Mouse (Mus musculus): ENCODE data around the gene Clba1. TPM values are rescaled to one million over a fixed set of nuclear protein-coding genes. Genes with fewer than 3 reads are reported as not detected.
A peak's percentile ranks its signal among the peaks of the same experiment; 100 is the strongest.

Clba1 gene
- 3.4 and 4.1 TPM in 2 replicates for polyA plus RNA-seq (2015; fragmentation: Nextera tagmentation; extraction: Ambion mirVana)

- Histone ChIP-seq H3K27ac (ENCODE audit: low read length) (no peak within 1 kb of the TSS), H3K27me3 (replicated peaks; ENCODE audit: control insufficient read depth, insufficient read depth, low read length) (no peaks in the 10 kb centered on the region; the same call in 1 of the 2 replicates), H3K9me3 (ENCODE audit: control insufficient read depth, low read length) (no peaks in the 10 kb centered on the region), H3K9ac (ENCODE audit: low read depth, low read length) (peak within 1 kb of the TSS; percentile 54), H3K4me3 (ENCODE audit: low read length) (peak within 1 kb of the TSS; percentile 71), H3K36me3 (ENCODE audit: control insufficient read depth, insufficient read depth, low read length) (no peaks in the 10 kb centered on the region), H3K4me1 (ENCODE audit: control insufficient read depth, insufficient read depth, low read length) (peaks cover 11% of the 10 kb centered on the region), H3K4me2 (ENCODE audit: low read depth, low read length) (peak within 1 kb of the TSS; percentile 98)
- under 1% methylated on average over 64 of the region's 64 CpGs for WGBS
- ATAC-seq: peak; percentile 96
Observed at GRCm38 (mm10) chr12:112808587-112809364, at the start of gene Clba1. Gene Clba1, plus strand, starts transcription at chr12:112808937.

DNA sequence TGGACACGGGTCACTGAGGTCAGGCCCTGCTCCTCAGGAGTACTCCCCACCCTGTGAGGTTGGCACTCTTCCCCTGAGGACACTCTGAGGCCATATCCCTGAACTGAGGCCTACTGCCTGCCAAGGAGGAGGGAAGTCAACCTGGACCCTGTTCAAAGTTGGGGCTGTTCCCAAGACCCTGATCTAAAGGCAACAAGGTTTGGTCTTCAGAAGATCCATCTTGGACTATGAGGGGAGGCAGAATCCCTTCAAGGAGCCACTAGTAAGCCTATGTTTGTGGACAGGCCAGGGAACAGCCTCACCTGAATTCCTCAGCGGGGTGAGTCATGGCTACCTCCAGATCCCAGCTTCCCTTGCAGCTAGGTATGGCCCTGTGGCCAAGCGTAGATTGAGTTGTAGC lies 49.3 kb upstream of the Clba1 start:
- Histone ChIP-seq H3K4me3 (ENCODE audit: low read length) (no peak overlapping the region), H3K27me3 (replicated peaks; ENCODE audit: control insufficient read depth, insufficient read depth, low read length) (no peaks in the 10 kb centered on the region), H3K9me3 (ENCODE audit: control insufficient read depth, low read length) (no peaks in the 10 kb centered on the region), H3K36me3 (ENCODE audit: control insufficient read depth, insufficient read depth, low read length) (no peaks in the 10 kb centered on the region), H3K27ac (ENCODE audit: low read length) (no peak overlapping the region), H3K4me1 (ENCODE audit: control insufficient read depth, insufficient read depth, low read length) (no peaks in the 10 kb centered on the region), H3K9ac (ENCODE audit: low read depth, low read length) (no peak overlapping the region), H3K4me2 (ENCODE audit: low read depth, low read length) (no peak overlapping the region)
- WGBS: 76% methylated on average over 3 of the region's 3 CpGs
- no peak for ATAC-seq

DNA sequence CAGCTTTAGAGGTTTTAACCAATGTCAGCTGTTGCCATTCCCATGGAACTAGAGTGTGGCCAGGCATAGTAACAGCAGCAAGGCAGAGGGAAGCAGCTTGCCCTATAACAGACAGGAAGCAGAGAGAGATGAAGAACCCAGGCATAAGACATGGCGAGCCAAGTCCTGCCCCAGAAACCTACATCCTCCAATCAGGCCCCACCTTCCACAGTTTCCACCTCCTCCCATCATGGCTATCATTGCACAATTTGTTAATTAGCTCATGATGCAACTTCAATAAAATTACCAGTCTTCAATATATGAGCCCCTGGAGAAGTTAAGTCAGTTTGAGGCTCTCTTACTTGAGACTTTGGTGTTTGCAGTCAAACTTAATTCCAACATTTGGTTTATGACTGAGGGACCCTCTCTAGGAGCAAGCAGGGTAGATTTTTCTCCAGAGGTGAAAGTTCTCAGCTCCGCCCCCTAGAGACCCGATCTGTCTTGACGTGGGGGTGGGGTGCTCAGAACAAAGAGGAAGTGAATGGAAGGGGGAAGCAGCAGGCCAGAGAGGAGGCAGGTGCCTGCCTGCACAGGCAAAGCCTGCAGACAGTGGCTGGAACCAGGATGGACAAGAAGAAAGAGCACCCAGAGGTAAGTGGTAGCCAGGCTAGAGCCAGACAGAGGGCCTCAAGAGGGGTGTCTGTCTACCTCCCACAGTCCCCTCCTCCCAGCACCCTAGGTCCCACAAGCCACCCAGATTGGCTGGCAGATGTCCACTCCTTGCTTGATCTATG lies 48.4 kb upstream of the Clba1 start, which contains the start of gene Pld4:
Pld4 (plus strand) TSS at position 502 of the 773 bp plus-strand sequence.
- no peak for ATAC-seq
- Histone ChIP-seq H3K4me3 (ENCODE audit: low read length) (0 out of 2 replicates have a peak within 1 kb of the TSS, but pooled peaks have one; percentile 16), H3K9ac (ENCODE audit: low read depth, low read length) (no peak within 1 kb of the TSS), H3K4me2 (ENCODE audit: low read depth, low read length) (no peak within 1 kb of the TSS), H3K27ac (ENCODE audit: low read length) (no peak within 1 kb of the TSS), H3K36me3 (ENCODE audit: control insufficient read depth, insufficient read depth, low read length) (no peaks in the 10 kb centered on the region), H3K9me3 (ENCODE audit: control insufficient read depth, low read length) (no peaks in the 10 kb centered on the region), H3K27me3 (replicated peaks; ENCODE audit: control insufficient read depth, insufficient read depth, low read length) (no peaks in the 10 kb centered on the region), H3K4me1 (ENCODE audit: control insufficient read depth, insufficient read depth, low read length) (no peaks in the 10 kb centered on the region)
- 35% methylated on average over 4 of the region's 4 CpGs for WGBS

DNA sequence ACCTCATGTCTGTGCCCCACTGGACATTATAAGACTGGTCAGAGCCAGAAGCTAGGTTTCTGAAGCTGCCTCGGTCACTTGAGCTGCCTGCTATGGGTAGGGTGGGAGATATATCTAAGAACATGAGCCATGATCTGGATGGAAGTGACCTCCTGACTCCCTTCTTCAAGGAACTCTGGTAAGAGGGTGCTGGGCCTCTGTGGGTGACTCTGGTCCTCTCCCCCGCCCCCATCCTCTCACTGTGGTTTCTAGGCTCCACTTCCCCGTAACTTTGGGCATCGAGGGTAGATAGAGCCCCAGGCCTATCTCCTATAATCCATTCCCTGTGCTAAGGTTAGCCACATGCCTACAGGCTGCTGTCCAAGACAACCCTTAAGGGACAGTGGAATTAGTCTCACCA lies 47.3 kb upstream of the Clba1 start:
- Histone ChIP-seq H3K9ac (ENCODE audit: low read depth, low read length) (no peak overlapping the region), H3K4me1 (ENCODE audit: control insufficient read depth, insufficient read depth, low read length) (no peaks in the 10 kb centered on the region), H3K27ac (ENCODE audit: low read length) (no peak overlapping the region), H3K36me3 (ENCODE audit: control insufficient read depth, insufficient read depth, low read length) (no peaks in the 10 kb centered on the region), H3K4me2 (ENCODE audit: low read depth, low read length) (no peak overlapping the region), H3K27me3 (replicated peaks; ENCODE audit: control insufficient read depth, insufficient read depth, low read length) (no peaks in the 10 kb centered on the region), H3K4me3 (ENCODE audit: low read length) (no peak overlapping the region), H3K9me3 (ENCODE audit: control insufficient read depth, low read length) (no peaks in the 10 kb centered on the region)
- WGBS: 90% methylated on average over 4 of the region's 4 CpGs
- no peak for ATAC-seq

GRCm38 (mm10) chr12:112762018-112762417 lies 46.7 kb upstream of the Clba1 start:
- Histone ChIP-seq H3K4me1 (ENCODE audit: control insufficient read depth, insufficient read depth, low read length) (no peaks in the 10 kb centered on the region), H3K27ac (ENCODE audit: low read length) (peak overlapping the region; percentile 11; the same call in 1 of the 2 replicates), H3K36me3 (ENCODE audit: control insufficient read depth, insufficient read depth, low read length) (no peaks in the 10 kb centered on the region), H3K9me3 (ENCODE audit: control insufficient read depth, low read length) (no peaks in the 10 kb centered on the region), H3K4me2 (ENCODE audit: low read depth, low read length) (peak overlapping the region; percentile 16; the same call in 1 of the 2 replicates), H3K9ac (ENCODE audit: low read depth, low read length) (no peak overlapping the region), H3K27me3 (replicated peaks; ENCODE audit: control insufficient read depth, insufficient read depth, low read length) (no peaks in the 10 kb centered on the region), H3K4me3 (ENCODE audit: low read length) (no peak overlapping the region)
- 75% methylated on average over 3 of the region's 3 CpGs for WGBS
- ATAC-seq: peak; percentile 71

DNA sequence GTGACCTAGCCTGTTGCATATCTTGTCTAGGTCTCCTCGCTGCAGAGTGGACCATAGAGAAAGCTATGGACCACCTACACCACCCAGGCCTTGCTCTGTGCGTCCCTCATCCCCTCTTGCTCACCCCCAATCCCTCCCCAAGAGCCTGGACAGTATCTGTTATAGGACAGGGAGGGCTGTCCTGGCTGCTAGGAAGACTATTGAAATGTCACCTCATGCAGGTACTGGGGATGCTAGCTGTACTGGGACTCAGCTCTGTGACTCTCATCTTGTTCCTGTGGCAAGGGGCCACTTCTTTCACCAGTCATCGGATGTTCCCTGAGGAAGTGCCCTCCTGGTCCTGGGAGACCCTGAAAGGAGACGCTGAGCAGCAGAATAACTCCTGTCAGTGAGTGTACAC lies 45.6 kb upstream of the Clba1 start:
- no peaks in the 10 kb centered on the region for H3K9me3 ChIP-seq (ENCODE audit: control insufficient read depth, low read length)
- H3K27me3 ChIP-seq (replicated peaks; ENCODE audit: control insufficient read depth, insufficient read depth, low read length): no peaks in the 10 kb centered on the region
- H3K4me2 ChIP-seq (ENCODE audit: low read depth, low read length): no peak overlapping the region
- 80% methylated on average over 4 of the region's 4 CpGs for WGBS
- no peaks in the 10 kb centered on the region for H3K4me1 ChIP-seq (ENCODE audit: control insufficient read depth, insufficient read depth, low read length)
- ATAC-seq: no peak
- H3K27ac ChIP-seq (ENCODE audit: low read length): no peak overlapping the region
- no peak overlapping the region for H3K9ac ChIP-seq (ENCODE audit: low read depth, low read length)
- H3K4me3 ChIP-seq (ENCODE audit: low read length): no peak overlapping the region
- H3K36me3 ChIP-seq (ENCODE audit: control insufficient read depth, insufficient read depth, low read length): no peaks in the 10 kb centered on the region

DNA sequence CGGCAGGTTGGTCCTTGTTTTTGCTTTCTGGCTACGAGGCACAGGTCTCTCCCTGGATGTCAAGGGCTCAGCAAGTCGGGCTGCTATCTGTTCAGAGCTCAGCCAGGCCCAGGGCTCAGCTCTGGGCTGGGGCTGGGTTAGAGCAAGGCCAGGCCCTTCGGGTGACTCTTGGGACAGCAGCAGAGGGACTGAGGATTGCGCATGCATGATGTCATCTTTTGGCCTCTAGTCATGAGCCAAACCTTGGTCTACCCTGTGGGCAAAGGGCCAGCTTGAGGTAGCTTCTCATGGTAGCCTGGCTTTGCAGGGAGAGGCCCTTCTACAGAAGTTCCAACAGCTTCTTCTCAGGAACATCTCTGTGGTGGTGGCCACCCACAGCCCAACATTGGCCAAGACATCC lies 44.6 kb upstream of the Clba1 start:
- H3K36me3 ChIP-seq (ENCODE audit: control insufficient read depth, insufficient read depth, low read length): no peaks in the 10 kb centered on the region
- H3K9me3 ChIP-seq (ENCODE audit: control insufficient read depth, low read length): no peaks in the 10 kb centered on the region
- no peak overlapping the region for H3K9ac ChIP-seq (ENCODE audit: low read depth, low read length)
- H3K4me1 ChIP-seq (ENCODE audit: control insufficient read depth, insufficient read depth, low read length): no peaks in the 10 kb centered on the region
- no peak overlapping the region for H3K27ac ChIP-seq (ENCODE audit: low read length)
- no peaks in the 10 kb centered on the region for H3K27me3 ChIP-seq (replicated peaks; ENCODE audit: control insufficient read depth, insufficient read depth, low read length)
- H3K4me2 ChIP-seq (ENCODE audit: low read depth, low read length): no peak overlapping the region
- 83% methylated on average over 5 of the region's 5 CpGs for WGBS
- H3K4me3 ChIP-seq (ENCODE audit: low read length): no peak overlapping the region
- no peak for ATAC-seq

DNA sequence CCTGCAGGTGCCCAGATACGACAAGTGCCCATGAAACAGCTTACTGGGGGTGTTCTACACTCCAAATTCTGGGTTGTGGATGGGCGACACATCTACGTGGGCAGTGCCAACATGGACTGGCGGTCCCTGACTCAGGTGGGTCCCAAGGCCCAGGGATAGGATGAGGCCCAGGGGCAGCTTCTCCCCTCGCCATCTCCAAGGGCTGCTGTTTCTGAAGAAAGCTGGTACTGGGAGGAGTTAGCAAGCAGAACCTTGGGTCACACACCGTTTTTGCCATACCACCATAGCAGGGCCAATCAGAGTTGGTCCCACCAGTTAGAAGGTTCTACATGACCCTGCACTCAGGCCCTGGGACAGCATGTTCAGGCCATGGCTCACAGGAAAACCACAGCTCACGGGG lies 43.7 kb upstream of the Clba1 start:
- H3K27me3 ChIP-seq (replicated peaks; ENCODE audit: control insufficient read depth, insufficient read depth, low read length): no peaks in the 10 kb centered on the region
- H3K4me1 ChIP-seq (ENCODE audit: control insufficient read depth, insufficient read depth, low read length): no peaks in the 10 kb centered on the region
- H3K9ac ChIP-seq (ENCODE audit: low read depth, low read length): no peak overlapping the region
- H3K27ac ChIP-seq (ENCODE audit: low read length): no peak overlapping the region
- 89% methylated on average over 7 of the region's 7 CpGs for whole genome bisulfite sequencing
- no peak for ATAC-seq
- no peak overlapping the region for H3K4me2 ChIP-seq (ENCODE audit: low read depth, low read length)
- no peaks in the 10 kb centered on the region for H3K9me3 ChIP-seq (ENCODE audit: control insufficient read depth, low read length)
- no peaks in the 10 kb centered on the region for H3K36me3 ChIP-seq (ENCODE audit: control insufficient read depth, insufficient read depth, low read length)
- H3K4me3 ChIP-seq (ENCODE audit: low read length): no peak overlapping the region

GRCm38 (mm10) chr12:112766586-112766985 lies 42.2 kb upstream of the Clba1 start:
- no peaks in the 10 kb centered on the region for H3K27me3 ChIP-seq (replicated peaks; ENCODE audit: control insufficient read depth, insufficient read depth, low read length)
- H3K4me3 ChIP-seq (ENCODE audit: low read length): no peak overlapping the region
- WGBS: 91% methylated on average over 7 of the region's 7 CpGs
- H3K9ac ChIP-seq (ENCODE audit: low read depth, low read length): no peak overlapping the region
- no peaks in the 10 kb centered on the region for H3K36me3 ChIP-seq (ENCODE audit: control insufficient read depth, insufficient read depth, low read length)
- no peaks in the 10 kb centered on the region for H3K9me3 ChIP-seq (ENCODE audit: control insufficient read depth, low read length)
- no peaks in the 10 kb centered on the region for H3K4me1 ChIP-seq (ENCODE audit: control insufficient read depth, insufficient read depth, low read length)
- H3K4me2 ChIP-seq (ENCODE audit: low read depth, low read length): no peak overlapping the region
- H3K27ac ChIP-seq (ENCODE audit: low read length): no peak overlapping the region
- no peak for ATAC-seq

Measured in intestine, embryonic 16.5 days (tissue).